Mouse (Mus musculus) common myeloid progenitor, adult 5-6 weeks (primary cell): ENCODE data around the gene Btbd3. TPM values are rescaled to one million over a fixed set of nuclear protein-coding genes. Genes with fewer than 3 reads are reported as not detected.

Experiments
- ATAC-seq: replicated peaks from 2 replicates; pipeline ENCODE4 v1.8.0; 2016; ENCODE audit warnings: low read depth, mild to moderate bottlenecking, moderate TSS enrichment, inconsistent platforms; ENCODE audit not compliant: poor library complexity, severe bottlenecking
- total RNA-seq: library from RNA; stranded (forward); fragments of 200-1000, 187-1606 nt; gene quantifications from 2 replicates; pipeline ENCODE4 v1.2.3, GENCODE M21; 2017

The Btbd3 gene
- total RNA-seq, 1 experiment from 2014 or later: 5.2 TPM

DNA sequence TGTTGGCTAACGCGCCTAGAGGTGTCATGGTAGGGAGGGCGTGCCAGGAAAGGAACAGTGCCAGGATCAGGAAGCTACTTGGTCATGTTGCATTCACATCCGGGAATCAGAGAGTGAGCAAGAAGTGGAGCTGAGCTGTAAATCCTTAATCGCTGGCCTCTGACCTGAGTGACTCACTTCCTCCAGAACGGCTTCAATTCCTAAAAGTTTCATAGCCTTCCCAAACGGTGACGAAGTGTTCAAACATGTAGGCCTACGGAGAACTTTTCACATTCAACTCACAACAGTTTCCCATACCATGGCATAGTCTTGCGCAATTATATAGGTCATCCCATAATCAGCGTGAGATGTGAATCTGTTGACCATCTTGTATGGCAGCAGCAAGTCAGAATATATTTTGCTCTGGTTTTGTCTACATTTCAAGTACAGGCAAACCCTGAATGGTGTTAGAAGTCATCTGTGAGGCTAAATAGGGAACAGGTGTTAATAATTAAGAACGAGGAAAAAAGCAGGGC lies 247.6 kb downstream of the Btbd3 start:
- ATAC-seq: no peak

DNA sequence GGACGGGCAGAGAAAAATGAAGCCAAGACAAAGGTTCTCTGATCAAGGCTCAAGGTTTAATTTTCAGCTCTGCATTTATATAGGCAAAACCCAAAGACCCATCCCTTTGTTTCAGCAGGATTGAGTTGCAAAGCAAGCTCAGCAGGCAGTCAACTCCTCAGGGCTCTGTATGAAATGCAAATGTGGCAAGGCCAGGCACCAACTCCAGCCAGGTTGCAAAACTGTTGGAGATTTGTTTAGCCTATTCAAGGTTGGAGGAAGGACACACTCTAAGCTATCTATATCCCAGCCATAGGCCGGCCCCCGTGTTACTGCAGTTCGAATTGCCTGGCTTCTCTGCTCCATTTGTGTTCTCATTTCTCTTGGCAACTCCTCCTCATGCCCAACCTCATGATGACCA lies 259.2 kb downstream of the Btbd3 start:
- no peak for ATAC-seq

DNA sequence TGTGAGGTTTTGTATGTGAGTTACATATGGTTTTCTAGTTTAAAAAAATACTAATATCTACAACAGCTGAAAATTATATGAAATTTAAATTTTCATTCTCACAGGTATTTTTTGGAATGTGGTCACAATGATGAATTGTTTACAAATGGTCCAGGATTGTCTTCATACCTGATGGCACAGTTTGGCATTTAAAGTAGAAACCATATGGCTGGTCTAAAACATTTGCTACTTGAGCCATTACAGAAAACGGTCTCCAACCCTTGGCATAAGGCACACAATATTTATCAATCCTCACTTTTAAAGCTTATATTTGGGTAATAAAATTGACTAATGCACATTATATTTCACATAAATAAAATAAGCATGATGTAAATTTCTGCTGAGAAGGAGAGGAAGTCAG lies 272.1 kb downstream of the Btbd3 start:
- ATAC-seq: no peak

DNA sequence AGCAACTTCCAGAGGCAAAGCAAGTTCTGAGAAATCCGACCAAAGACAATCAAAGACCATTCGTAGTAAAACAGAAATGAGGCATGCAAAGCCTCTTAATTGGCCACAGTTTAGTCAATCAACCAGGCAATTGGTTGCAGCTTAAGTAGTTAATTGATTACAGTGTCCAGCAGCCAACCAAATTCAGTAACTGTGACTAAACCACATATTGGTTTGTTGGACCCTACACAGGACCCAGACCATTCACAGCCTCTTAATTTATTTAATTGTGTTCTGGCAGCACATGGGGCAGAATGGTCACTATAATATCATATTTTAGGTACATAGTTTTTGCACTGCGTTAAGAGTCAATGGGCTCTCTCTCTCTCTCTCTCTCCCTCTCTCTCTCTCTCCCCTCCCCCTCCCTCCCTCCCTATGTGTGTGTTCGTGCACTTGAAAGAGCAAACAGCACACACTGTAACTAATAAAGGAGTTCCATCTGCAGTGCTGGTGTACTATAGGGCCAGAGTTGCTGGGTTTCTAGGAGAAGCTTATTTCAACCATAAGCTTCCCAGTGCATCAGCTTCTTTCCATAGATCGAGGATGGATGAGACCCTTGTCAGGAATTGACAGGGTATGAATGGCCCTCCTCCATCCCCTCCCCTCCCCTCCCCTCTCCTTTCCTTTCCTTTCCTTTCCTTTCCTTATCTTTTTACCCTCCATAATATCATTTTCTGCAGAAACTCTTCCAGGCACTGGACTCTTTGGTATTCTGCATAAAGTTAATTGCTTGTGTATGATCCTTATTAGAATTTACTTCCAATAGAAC lies 275.0 kb downstream of the Btbd3 start:
- ATAC-seq: no peak

DNA sequence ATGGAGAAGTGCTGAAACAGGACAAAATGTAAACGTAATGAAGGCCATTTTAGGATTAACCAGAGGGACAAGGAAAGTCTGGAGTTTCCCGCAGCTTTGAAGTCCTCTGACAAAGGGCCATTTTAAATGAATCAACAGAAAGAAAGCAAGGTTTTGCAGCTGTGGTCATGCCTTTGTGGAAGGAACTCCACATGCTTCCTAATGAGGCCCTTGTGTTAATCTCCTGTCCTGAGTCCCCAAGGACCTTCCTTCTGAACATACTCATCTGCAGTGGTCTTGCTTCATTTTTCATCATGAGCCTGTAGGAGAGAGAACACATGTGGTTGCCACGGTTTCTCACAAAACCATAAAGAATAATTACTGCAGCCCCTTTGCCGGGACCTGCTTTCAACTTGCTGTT lies 275.6 kb downstream of the Btbd3 start:
- no peak for ATAC-seq

DNA sequence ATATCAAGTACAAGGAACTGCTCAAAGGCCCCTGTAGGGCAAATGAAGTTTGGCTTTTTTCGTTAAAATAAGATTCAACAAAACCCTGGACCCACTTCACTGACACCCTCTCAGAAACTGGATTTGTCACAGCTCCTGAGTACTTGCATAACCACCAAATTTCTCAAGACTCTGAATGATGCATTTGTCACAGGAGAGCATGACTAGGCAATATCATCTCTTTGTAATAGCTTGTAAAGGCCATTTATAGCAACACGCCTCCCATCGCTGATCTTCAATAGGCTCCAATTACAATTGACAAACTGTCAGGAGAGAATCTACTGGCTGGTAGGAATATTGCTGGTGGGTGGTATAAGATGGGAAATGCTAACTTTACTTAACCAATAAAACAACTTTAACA lies 283.3 kb downstream of the Btbd3 start:
- ATAC-seq: no peak

DNA sequence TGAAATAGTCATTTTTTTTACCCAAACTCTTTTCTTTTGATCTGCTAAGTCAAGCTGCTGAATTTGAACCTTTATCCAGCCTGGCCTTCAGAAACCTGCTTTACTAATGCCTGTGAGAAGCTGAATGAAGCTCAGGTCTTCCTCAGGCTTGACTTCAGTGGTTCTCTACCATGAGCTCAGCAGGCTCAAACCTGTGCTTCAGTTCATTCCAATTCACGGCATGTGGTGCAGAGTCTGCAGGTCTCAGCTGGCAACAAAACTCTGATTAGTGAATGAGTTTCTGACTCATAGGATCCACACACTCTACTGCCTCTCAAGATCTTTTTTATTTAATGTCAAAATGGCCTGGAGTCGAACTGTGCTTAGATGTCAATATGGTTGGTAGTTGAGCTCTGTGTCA lies 292.6 kb downstream of the Btbd3 start:
- ATAC-seq: no peak

DNA sequence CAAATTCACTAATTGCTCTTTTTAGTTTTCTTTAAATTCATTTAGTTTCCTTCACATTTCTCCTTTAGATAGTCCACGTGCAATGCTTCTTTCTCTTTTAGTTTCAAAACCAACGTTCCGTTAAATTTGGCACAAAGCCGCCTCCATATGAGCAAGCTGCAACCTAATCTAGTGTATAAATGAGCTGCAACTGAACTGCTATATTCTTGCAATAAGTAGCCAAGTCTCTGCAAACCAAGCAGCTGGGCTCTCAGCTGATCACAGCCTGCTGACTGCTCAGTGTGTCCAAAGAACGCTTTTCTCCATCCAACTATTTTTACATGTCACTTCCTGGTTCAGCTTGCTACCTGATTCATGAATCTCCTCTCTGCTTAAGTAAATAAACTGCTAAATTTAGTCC lies 295.2 kb downstream of the Btbd3 start:
- no peak for ATAC-seq

DNA sequence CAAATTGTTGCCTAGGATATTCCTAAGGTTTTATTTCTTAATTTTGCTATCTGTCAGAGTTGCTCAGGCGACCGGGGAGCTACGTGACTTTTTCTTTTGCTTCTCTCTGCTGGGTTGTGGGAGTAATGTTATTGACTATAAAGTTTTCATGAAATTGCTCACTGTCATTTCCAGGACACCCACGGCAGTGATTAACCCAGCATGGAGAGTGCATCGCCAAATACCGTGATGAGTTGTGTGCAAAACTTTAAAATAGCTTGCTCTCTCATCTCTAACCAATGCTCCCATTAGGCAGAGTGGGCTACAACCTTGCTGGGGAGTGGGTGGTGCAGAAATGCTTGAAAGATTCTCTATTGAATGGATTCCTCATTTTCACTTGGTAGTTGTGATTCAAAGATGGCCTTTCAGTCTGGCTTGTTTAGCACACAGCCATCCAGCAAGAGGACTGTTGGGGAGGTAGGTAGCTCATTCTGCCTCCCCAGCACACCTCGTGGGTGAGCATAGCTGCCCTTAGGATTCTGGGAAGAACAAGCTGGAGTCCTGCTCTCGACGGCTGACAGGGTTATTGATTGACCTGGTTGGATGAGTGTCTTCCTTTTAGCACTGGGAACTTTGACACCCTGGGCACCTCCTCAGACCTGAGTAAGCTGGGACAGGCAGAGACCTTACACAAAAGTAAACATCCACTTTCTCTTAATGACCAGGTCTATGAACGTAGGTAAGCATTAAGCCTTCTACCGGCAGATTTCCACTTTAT lies 298.9 kb downstream of the Btbd3 start:
- ATAC-seq: no peak

DNA sequence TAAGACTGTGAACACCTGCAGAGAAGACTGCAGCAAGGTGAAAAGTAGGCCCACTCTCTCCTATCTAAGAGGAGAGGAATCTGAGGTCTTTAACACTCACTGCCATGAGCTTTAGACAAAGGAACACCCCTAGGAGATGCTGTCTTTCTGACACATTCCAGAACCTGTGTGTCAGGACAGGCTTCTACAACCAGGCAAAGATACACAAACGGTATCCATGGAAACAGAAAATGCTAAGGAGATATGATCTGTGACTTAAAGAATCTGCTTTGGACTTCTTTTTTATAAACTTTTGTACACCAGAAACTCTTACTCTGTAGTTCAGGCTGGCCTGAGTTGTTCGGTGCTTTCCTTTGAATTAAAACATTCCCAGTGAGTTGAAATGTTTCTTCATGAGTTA lies 329.6 kb downstream of the Btbd3 start:
- no peak for ATAC-seq

DNA sequence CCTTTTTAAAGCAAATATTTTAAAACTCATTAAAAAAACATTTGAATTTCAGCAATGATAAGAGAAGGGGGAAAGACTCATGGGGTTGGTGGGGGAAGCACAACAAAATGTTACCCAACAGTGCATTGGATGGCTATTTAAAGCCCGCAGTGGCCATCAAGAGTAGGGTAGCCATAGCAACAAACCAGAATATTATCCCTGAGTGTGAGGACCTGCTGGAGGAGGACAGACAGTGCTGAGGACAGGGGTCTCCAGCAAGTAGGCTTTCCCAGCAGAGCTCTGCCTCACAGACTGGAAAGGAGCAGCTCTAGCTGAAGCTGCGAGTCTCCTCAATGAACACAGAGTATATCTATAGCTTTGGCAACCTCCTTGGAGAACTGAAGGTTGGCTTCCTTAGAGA lies 331.0 kb downstream of the Btbd3 start:
- no peak for ATAC-seq

DNA sequence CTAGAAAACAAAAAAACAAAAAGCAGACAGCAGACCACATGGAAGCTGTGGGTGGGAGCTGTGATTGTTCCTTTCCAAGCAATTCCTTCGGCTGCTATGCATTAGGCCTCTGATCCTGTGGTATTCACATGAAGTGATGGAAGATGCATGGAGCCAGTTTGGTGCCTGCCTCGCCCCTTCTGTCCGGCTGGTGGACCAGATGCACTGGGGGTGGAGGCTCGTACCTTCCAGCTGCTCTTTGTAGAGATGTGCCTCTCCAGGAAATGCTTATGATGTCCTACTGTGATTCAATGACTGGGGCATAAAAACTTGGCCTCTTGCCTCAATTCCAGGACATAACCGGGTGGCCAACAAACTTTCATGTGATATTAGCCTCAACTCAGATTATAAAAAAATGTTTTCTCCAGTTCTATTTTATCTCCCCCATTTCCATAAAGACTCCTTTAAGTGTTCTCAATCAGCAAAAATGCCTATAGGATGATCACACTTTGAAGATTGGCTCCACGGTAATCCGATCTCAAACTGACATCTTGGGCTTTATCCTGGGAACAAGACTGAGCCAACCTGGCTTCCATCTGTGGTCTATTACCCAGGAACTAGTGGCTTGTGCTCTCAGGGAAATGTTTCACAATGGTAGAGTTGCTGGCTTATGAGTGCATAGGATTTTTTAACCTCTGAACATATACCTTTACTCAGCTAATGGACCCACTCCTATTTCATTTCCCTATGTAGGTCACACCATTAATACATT lies 331.6 kb downstream of the Btbd3 start:
- ATAC-seq: no peak

DNA sequence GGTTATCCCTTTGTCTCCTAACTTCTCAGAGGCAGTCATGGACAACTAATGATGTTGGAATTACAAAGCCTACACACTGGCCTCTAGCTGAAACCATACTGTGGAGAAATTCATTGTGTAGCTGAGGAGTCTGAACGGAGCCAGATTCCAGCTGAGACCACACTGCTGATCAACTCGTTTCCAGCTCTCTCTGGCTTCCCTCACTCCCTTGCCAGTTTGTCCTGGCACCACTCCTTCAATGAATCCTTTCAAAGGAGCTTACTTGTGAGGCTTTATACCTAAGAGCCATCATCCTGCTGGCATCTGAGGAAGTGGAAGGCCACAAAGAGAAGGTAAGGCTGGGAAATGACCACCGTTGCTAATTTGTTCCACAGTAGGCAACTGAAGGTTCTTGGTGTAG lies 332.7 kb downstream of the Btbd3 start:
- ATAC-seq: no peak

DNA sequence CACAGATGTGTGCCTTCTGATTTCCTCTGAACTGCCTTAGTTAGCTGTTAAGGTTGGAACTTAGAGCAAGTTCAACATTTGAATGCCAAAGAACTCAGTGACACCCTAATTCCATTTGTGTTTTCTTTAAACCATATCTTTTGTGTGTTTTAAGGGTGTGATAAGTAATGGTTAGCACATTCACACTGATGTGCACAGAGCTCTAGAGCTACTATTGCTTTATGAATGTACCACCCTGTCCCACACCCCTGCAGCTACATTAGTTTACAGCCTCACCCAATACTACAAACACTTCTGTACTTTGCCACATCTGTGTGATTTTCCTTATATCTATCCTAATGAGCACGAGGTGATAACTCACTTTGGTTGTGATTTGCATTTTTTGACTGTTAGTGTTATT lies 333.9 kb downstream of the Btbd3 start:
- ATAC-seq: no peak

DNA sequence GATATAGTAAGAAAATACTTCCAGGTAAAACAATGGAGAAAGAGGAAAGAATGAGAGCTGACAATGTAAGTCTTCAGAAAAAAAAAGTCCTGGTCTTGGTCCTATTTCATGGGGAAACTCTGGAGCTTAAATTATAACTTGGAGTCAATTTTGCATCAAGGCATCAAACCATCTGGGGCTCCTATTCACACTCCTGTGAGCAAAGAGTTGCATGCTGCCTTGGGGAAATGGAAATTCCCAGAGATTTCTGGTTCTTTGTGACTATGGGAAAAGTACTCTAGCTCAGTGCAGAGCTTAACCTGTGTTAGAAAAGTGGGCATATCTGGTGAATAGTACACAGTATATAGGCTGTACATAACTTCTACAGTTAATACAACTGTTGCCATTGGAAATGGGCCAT lies 356.0 kb downstream of the Btbd3 start:
- no peak for ATAC-seq

DNA sequence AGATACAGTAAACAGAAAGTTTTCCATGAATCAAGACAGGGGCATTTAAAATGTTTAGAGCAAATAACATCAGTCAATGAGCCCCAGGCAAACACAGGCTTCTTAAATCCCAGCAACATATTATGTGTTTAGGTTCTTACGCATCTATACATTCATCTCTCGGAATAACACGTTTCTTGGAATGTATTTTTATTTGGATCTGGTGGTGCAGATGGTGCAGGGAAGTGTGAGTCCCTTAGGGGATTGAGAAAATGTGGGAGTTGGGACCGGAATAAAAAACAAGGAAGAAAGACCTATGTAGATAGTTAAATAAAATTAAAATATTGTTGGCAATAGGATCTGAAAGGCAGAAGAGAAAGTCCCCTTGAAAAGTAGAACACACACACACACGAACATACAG lies 361.1 kb downstream of the Btbd3 start:
- no peak for ATAC-seq
